Mouse (Mus musculus): ENCODE measurements at regions not wholly inside any gene's neighbourhood (a gene's known extent, or its start where the extent isn't known, plus 50 kb on each side); places are given as distances from the start of the nearest gene placed in this dataset.

DNA sequence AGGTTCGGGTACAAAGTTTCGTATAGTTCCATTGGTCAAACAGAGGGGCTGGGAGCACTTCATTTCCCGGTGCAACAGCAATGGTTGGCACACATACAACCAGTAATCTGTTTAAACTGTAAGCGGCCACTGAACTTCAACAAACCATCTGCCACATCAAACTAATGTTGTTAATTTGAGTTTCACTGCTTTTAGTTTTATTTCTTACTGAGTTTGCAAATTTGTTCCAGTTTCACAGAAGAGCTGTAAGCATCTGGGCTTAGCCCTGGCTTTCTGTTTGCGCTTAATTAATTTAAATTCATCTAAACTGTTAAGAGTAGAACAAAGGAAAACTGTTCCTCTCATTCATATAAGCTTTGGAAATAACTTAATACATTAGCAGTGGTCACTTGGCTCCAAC is 176.0 kb downstream of the Mreg start:
- no peaks in the 10 kb centered on the region for H3K36me3 ChIP-seq (replicated peaks)
- peaks cover 7% of the 10 kb centered on the region; the same call in 1 of the 2 replicates for H3K4me1 ChIP-seq
- no peak for ATAC-seq (ENCODE audit: low FRiP score)
- H3K9ac ChIP-seq, result no peak overlapping the region
- H3K4me2 ChIP-seq, result no peak overlapping the region
- no peak overlapping the region for H3K4me3 ChIP-seq (replicated peaks)
- H3K27me3 ChIP-seq, result no peaks in the 10 kb centered on the region
- no peak overlapping the region for H3K27ac ChIP-seq
- H3K9me3 ChIP-seq, result no peaks in the 10 kb centered on the region
- 90% methylated on average over 5 of the region's 5 CpGs for WGBS

DNA sequence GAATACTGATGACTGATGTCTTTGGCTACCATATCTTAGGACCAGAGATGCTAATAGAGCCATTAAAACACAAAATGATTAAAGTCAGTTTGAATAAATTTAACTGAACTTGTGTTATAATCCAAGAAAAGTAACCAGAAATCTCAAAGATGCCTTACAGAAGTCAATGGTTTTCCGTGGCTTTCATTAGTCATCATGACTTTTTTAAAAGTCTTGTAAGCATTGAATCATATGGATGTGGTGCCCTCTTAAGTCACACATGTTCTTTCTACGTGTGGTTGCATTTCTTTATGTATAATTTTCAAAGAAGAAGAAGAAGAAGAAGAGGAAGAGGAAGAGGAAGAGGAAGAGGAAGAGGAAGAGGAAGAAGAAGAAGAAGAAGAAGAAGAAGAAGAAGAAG is 178.2 kb downstream of the Mreg start:
- Histone ChIP-seq H3K9me3 (no peaks in the 10 kb centered on the region), H3K36me3 (replicated peaks) (no peaks in the 10 kb centered on the region), H3K4me2 (no peak overlapping the region), H3K27me3 (no peaks in the 10 kb centered on the region), H3K27ac (no peak overlapping the region), H3K4me3 (replicated peaks) (no peak overlapping the region), H3K9ac (no peak overlapping the region), H3K4me1 (peaks cover 7% of the 10 kb centered on the region; the same call in 1 of the 2 replicates)
- no peak for ATAC-seq (ENCODE audit: low FRiP score)
- WGBS, result 71% methylated on average over 2 of the region's 2 CpGs

DNA sequence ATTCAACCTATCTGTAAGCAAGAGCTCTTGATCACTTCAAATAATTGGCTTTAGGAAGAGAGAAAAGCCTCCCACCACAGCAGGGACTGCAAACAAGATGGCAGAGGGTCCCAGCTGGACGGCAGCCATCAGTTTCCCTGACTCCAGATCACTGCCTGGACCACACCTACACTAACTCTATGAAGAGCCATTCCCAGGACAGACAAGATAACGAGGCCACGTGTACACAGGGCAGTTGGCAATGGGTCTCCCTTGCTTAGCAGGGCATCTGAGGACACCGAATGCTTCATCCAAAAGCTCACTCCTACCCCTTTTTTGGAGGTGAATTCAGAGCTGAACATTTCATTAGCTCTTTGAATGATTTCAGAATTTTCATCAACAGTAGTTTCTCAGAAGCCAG is 179.9 kb downstream of the Mreg start:
- 69% methylated on average over 4 of the region's 4 CpGs for WGBS
- no peak overlapping the region for H3K4me3 ChIP-seq (replicated peaks)
- H3K27me3 ChIP-seq, result no peaks in the 10 kb centered on the region
- ATAC-seq (ENCODE audit: low FRiP score), result no peak
- H3K4me1 ChIP-seq, result no peaks in the 10 kb centered on the region
- H3K9me3 ChIP-seq, result no peaks in the 10 kb centered on the region
- H3K4me2 ChIP-seq, result no peak overlapping the region
- H3K36me3 ChIP-seq (replicated peaks), result no peaks in the 10 kb centered on the region
- H3K9ac ChIP-seq, result no peak overlapping the region
- no peak overlapping the region for H3K27ac ChIP-seq

DNA sequence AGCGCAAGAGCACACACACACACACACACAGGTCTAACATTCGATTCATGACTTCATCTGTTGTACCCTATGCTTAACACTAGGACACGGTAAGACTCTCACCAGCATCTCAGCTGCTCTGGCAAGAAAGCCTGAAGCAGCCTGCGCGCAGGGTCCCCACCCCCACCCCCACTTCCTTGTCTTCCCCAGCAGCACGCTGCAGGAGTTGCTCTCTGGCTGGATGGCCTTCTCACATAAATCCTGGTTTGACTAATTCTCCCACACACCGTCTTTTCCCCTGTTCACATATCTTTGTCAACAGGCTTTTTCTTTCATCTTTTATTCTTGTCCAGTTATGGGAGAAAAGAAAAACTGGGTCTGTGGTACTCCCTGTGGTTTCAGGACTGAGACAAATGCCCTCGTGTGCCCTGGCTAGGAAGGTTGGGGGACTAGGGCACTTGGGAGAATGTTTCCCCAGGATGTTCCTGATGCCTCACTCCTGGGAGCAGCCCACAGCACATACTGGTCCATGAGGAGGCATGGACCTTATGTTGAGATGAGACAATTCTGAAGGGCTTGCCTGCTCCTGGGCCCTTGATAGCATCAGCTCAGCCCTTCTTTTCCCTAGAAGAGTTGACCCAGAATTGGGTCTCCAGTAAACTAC is 181.2 kb downstream of the Mreg start:
- no peak for ATAC-seq (ENCODE audit: low FRiP score)
- H3K4me1 ChIP-seq, result no peaks in the 10 kb centered on the region
- no peak overlapping the region for H3K27ac ChIP-seq
- 62% methylated on average over 8 of the region's 8 CpGs for WGBS
- H3K9me3 ChIP-seq, result no peaks in the 10 kb centered on the region
- no peak overlapping the region for H3K4me2 ChIP-seq
- no peak overlapping the region for H3K4me3 ChIP-seq (replicated peaks)
- no peaks in the 10 kb centered on the region for H3K27me3 ChIP-seq
- no peak overlapping the region for H3K9ac ChIP-seq
- H3K36me3 ChIP-seq (replicated peaks), result no peaks in the 10 kb centered on the region

DNA sequence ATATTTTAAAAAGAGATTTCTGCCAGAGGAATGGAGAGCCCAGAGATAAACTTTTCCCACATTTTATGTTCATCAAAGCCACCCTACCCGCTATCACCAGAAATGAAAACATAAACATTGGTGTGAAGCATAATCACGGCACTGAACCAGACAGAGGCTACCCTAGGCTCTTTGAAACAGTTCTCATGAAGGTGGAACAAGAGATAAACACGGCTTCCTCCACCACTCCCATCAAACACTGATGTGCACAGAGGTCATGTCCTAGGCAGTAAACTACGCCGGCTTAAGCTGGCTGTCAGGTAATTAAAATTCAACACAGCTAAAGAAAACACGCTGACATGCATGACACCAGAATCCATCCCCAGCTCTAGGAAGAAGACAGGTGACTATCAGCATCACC is 182.5 kb downstream of the Mreg start:
- Histone ChIP-seq H3K4me2 (no peak overlapping the region), H3K27ac (no peak overlapping the region), H3K9ac (no peak overlapping the region), H3K27me3 (no peaks in the 10 kb centered on the region), H3K9me3 (no peaks in the 10 kb centered on the region), H3K36me3 (replicated peaks) (no peaks in the 10 kb centered on the region), H3K4me1 (no peaks in the 10 kb centered on the region), H3K4me3 (replicated peaks) (no peak overlapping the region)
- no peak for ATAC-seq (ENCODE audit: low FRiP score)
- 94% methylated on average over 6 of the region's 6 CpGs for WGBS

DNA sequence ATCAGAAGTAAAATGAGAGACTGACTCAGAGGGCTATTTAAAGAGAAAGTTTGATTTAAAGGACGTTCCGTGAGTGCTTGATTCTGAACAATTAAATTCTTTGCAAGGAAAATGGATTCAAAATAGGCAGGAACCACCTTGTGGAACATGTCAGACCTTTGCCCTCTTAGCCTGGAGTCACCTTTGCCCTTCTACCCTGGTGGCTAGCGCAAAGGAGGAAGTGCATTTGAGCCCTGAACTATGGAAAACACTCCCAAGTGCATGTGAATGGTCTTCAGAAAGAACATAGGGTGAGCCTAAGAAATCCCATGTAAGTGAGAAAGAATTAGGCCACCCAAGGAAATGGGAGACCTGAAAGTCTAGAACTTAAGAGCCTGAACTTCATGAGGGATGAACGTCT is 185.2 kb downstream of the Mreg start:
- no peak for ATAC-seq (ENCODE audit: low FRiP score)
- Histone ChIP-seq H3K4me3 (replicated peaks) (no peak overlapping the region), H3K4me2 (no peak overlapping the region), H3K27me3 (no peaks in the 10 kb centered on the region), H3K9ac (no peak overlapping the region), H3K36me3 (replicated peaks) (no peaks in the 10 kb centered on the region), H3K27ac (no peak overlapping the region), H3K9me3 (no peaks in the 10 kb centered on the region), H3K4me1 (no peaks in the 10 kb centered on the region)
- WGBS, result 87% methylated on average over 4 of the region's 4 CpGs

DNA sequence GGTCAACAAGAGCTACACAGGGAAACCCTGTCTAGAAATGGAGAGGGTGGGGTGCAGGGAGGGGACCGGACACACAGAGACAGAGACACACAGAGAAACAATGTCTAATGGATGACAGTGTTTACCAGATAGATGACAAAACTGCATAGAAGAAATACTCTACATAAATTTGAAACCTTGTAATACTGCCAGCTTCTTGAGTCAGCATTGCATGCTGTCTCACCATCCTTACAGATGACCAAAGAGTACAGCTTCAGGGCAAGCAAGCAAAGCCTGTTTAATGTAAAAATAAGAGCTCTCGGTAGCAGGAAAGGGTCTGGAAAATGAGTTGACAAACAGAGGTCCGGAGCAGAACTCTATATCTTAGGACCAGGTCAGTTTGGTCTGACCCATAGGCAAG is 189.5 kb downstream of the Mreg start:
- no peaks in the 10 kb centered on the region for H3K4me1 ChIP-seq
- H3K9ac ChIP-seq, result no peak overlapping the region
- no peak overlapping the region for H3K4me3 ChIP-seq (replicated peaks)
- ATAC-seq (ENCODE audit: low FRiP score), result no peak
- no peaks in the 10 kb centered on the region for H3K9me3 ChIP-seq
- no peaks in the 10 kb centered on the region for H3K27me3 ChIP-seq
- H3K27ac ChIP-seq, result no peak overlapping the region
- no peaks in the 10 kb centered on the region for H3K36me3 ChIP-seq (replicated peaks)
- H3K4me2 ChIP-seq, result no peak overlapping the region
- 90% methylated on average over 3 of the region's 3 CpGs for WGBS

DNA sequence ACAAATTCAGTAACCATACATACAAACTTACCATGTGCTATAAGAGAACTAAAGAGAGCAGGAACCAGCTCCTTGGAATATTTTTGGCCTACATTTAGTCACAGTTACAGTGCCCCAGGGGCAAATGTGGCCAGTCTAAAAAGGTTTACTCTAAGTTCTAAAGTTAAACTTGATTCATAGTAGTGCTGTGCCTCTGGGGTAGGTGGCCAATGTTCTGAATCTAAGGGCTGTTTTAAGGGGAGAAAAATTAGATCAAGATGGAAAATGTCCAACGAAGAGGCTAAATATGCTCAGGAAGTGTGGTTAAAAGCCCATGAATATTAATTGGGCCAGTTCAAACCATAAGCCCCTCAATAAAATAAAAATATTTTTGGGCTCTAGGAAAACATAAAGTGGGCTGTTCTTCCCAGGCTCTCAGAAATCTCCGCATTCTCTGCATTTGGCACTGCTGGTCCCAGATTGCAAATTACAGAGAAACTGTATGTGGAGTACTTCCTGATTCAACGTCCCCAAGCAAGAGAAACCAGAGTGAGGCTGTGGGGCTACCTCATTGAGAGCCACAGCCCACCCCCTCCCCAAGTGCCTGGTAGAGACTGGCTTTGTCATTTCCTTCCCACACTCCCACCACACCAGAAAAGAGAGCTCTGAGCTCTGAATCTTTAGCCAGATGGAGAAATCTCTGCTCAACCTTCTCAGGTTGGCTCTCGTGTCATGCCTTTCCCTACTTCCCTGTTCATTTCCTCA is 193.5 kb downstream of the Mreg start:
- Histone ChIP-seq H3K9ac (no peak overlapping the region), H3K4me1 (no peaks in the 10 kb centered on the region), H3K9me3 (no peaks in the 10 kb centered on the region), H3K4me3 (replicated peaks) (no peak overlapping the region), H3K27me3 (no peaks in the 10 kb centered on the region), H3K27ac (no peak overlapping the region), H3K4me2 (no peak overlapping the region), H3K36me3 (replicated peaks) (no peaks in the 10 kb centered on the region)
- ATAC-seq (ENCODE audit: low FRiP score), result no peak
- 75% methylated on average over 4 of the region's 4 CpGs for WGBS

DNA sequence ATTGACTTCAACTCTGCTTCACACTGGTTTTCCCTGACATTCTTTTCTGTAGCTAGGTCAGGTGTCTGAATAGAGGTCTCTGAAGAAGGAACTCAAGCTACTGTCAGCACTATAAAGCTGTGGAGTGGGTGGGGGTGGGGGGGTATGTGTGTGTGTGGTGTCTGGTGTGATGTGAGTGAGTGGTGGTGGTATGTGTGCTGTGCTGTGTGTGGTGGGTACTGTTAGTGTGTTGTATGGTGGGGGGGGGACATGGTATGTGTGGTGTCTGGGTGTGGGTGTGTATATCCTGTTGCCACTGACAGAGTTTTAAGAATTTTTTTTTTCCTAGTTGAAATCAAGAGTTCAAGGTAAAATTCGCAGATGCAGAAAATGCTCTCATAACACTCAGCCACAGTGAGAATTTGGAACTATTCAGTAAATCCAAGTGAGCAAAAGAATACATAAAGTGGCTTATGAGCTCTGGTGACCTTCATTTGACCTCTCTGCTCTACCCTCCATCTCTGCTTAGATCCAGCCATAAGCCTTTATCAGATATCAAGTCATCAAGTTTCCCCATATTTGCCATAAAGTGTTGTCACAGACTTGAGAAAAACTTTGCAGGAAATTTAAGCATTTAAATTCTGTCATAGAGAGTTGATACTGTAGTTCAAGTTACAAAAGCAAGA is 194.2 kb downstream of the Mreg start:
- Histone ChIP-seq H3K9ac (no peak overlapping the region), H3K4me3 (replicated peaks) (no peak overlapping the region), H3K9me3 (no peaks in the 10 kb centered on the region), H3K4me1 (no peaks in the 10 kb centered on the region), H3K27ac (no peak overlapping the region), H3K4me2 (no peak overlapping the region), H3K36me3 (replicated peaks) (no peaks in the 10 kb centered on the region), H3K27me3 (no peaks in the 10 kb centered on the region)
- no peak for ATAC-seq (ENCODE audit: low FRiP score)
- 68% methylated on average over 1 of the region's 1 CpGs for WGBS

DNA sequence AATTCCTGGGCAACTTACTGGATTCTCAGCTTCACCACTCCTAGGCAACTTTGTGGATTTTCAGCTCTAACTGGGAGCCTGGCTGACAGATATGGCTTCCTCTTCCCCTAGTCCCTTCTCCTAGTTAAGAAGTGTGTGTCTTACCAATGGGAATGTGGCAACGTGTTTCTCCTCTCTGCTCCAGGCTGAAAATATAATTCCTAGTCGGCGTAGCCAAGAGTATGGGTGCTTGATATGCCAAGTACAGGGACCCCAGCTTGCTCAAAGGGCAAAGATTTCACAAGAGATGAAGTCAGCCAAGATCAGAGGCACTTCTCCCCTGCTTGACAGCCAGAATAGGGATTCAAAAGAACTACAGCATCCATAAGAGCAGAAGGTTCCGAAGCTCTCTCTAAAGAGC is 196.6 kb downstream of the Mreg start:
- Histone ChIP-seq H3K4me2 (no peak overlapping the region), H3K27me3 (no peaks in the 10 kb centered on the region), H3K27ac (no peak overlapping the region), H3K4me3 (replicated peaks) (no peak overlapping the region), H3K36me3 (replicated peaks) (no peaks in the 10 kb centered on the region), H3K4me1 (no peaks in the 10 kb centered on the region), H3K9ac (no peak overlapping the region), H3K9me3 (no peaks in the 10 kb centered on the region)
- ATAC-seq (ENCODE audit: low FRiP score), result no peak
- 92% methylated on average over 4 of the region's 4 CpGs for WGBS

DNA sequence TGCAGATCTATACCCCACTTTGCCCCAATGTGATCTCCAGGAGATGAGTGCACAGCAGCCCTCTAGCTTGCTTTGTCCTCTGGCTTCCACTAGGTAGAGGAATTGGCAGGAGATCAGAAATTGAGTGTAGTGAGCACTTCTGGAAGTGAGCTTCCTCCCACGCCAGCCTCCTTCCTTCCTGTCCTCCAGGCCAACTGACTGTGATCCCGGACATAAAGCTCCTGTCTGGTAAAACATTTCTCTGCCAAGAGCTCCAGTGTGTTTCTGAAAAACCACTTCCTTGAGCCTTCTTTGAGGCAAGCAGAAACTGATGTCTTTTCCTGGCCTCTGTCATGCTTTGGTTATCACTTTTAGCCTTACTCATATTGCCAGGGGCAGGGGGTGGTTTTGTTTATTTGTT is 197.5 kb downstream of the Mreg start:
- no peak for ATAC-seq (ENCODE audit: low FRiP score)
- Histone ChIP-seq H3K4me3 (replicated peaks) (no peak overlapping the region), H3K4me2 (no peak overlapping the region), H3K36me3 (replicated peaks) (no peaks in the 10 kb centered on the region), H3K4me1 (no peaks in the 10 kb centered on the region), H3K9ac (no peak overlapping the region), H3K9me3 (no peaks in the 10 kb centered on the region), H3K27ac (no peak overlapping the region), H3K27me3 (no peaks in the 10 kb centered on the region)
- 86% methylated on average over 2 of the region's 2 CpGs for WGBS

DNA sequence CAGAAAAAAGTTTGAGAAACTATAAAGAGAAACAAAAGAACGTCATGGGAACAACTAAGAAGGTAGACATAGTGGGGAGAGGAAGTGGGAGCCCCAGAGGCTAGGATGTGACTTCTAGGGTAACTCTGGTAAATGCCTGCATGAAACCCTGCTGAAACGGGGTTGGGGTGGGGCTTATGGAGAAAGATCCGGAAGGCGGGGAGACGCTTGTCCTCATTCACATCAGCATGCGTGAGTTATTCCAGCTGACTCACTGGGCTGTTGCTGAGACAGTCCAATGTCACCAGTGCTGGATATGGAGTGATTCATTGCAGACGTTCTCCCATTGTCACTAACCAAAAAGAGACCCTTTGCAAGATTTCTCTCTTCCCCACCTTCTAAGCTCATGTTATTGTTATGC is 198.2 kb downstream of the Mreg start:
- Histone ChIP-seq H3K4me2 (no peak overlapping the region), H3K4me3 (replicated peaks) (no peak overlapping the region), H3K4me1 (no peaks in the 10 kb centered on the region), H3K27me3 (no peaks in the 10 kb centered on the region), H3K9me3 (no peaks in the 10 kb centered on the region), H3K9ac (no peak overlapping the region), H3K36me3 (replicated peaks) (no peaks in the 10 kb centered on the region), H3K27ac (no peak overlapping the region)
- 82% methylated on average over 7 of the region's 7 CpGs for WGBS
- no peak for ATAC-seq (ENCODE audit: low FRiP score)

DNA sequence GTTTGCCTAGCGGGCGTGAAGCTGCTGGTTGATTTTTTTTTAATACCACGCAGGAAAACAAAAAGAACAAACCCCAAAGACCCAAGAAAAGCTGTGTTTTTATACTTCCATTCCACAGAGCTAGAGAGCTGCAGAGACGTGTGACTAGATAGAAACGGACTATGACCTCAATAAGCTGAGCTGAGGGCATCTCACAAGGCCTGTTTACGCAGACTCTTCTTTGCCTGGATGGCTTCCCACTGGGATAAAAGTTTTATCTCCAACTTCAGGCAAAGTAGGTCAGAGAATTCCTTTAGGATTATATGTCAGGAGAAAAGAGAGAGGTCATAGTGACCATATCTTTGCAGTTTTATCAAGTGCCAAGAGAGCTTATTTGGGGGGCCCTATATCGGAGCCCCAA is 199.4 kb downstream of the Mreg start:
- Histone ChIP-seq H3K4me2 (no peak overlapping the region), H3K27me3 (no peaks in the 10 kb centered on the region), H3K9ac (no peak overlapping the region), H3K4me1 (no peaks in the 10 kb centered on the region), H3K4me3 (replicated peaks) (no peak overlapping the region), H3K9me3 (no peaks in the 10 kb centered on the region), H3K27ac (no peak overlapping the region), H3K36me3 (replicated peaks) (no peaks in the 10 kb centered on the region)
- 77% methylated on average over 7 of the region's 7 CpGs for WGBS
- ATAC-seq (ENCODE audit: low FRiP score), result no peak

All from forebrain, embryonic 12.5 days (tissue).